Mouse (Mus musculus) urinary bladder, postnatal 36 days (tissue): ENCODE results near the gene Ddah1.
A peak's percentile ranks its signal among the peaks of the same experiment; 100 is the strongest.
"Not testable (repeated sequence)": the region's sequence is repeated elsewhere in the genome, so short reads cannot be mapped to it uniquely, and the experiment has no call there.

Experiments
- DNase-seq, 2 experiments: peaks; one replicate each; pipeline ENCODE4 v3.0.0; 2022; ENCODE audit warnings: low spot score in 2 of 2, mixed read lengths in 1 of 2

The Ddah1 gene

GRCm38 (mm10) chr3:145912512-145912911 lies 154.0 kb downstream of the Ddah1 start:
- DNase-seq: no peak

GRCm38 (mm10) chr3:145913263-145913662 lies 154.8 kb downstream of the Ddah1 start:
- DNase-seq: no peak

- not testable (repeated sequence) for DNase-seq
These were observed 155.5 kb downstream of the Ddah1 start for GRCm38 (mm10) chr3:145913942-145914341.

- DNase-seq: no peak
These were observed 157.9 kb downstream of the Ddah1 start for GRCm38 (mm10) chr3:145916374-145916773.

GRCm38 (mm10) chr3:145916826-145917225 lies 158.4 kb downstream of the Ddah1 start:
- peak; percentile 8 to 22 for DNase-seq

GRCm38 (mm10) chr3:145922019-145922854 lies 163.8 kb downstream of the Ddah1 start, which contains the start of gene Bcl10:
Bcl10 (plus strand) TSS chr3:145922804.
- no peak for DNase-seq

GRCm38 (mm10) chr3:145922971-145923370 lies 164.5 kb downstream of the Ddah1 start:
- DNase-seq: no peak

- peak; percentile 98 to 99 for DNase-seq
These were observed 165.6 kb downstream of the Ddah1 start for GRCm38 (mm10) chr3:145923874-145924577.

- peak; percentile 35 to 48 for DNase-seq
These were observed 166.3 kb downstream of the Ddah1 start for GRCm38 (mm10) chr3:145924649-145925337.

GRCm38 (mm10) chr3:145925506-145925905 lies 167.0 kb downstream of the Ddah1 start:
- DNase-seq: no peak

- DNase-seq: no peak
These were observed 171.3 kb downstream of the Ddah1 start for GRCm38 (mm10) chr3:145929525-145930400.

GRCm38 (mm10) chr3:145933845-145934244 lies 175.4 kb downstream of the Ddah1 start:
- DNase-seq: no peak

- peak; percentile 88 to 91 for DNase-seq
These were observed 179.3 kb downstream of the Ddah1 start, which contains the start of gene 2410004B18Rik for GRCm38 (mm10) chr3:145937505-145938404. 2410004B18Rik (plus strand) TSS chr3:145938014.

- no peak for DNase-seq
These were observed 180.2 kb downstream of the Ddah1 start for GRCm38 (mm10) chr3:145938405-145939349.

- DNase-seq: no peak
These were observed 180.9 kb downstream of the Ddah1 start for GRCm38 (mm10) chr3:145939402-145939801.

GRCm38 (mm10) chr3:145939971-145940370 lies 181.5 kb downstream of the Ddah1 start:
- no peak for DNase-seq

- peak in 1 of 2 experiments; percentile 62 for DNase-seq
These were observed 183.5 kb downstream of the Ddah1 start for GRCm38 (mm10) chr3:145941971-145942370.
